Mouse (Mus musculus): Measurements from ENCODE around the gene Cttnbp2.

Gene Cttnbp2

DNA sequence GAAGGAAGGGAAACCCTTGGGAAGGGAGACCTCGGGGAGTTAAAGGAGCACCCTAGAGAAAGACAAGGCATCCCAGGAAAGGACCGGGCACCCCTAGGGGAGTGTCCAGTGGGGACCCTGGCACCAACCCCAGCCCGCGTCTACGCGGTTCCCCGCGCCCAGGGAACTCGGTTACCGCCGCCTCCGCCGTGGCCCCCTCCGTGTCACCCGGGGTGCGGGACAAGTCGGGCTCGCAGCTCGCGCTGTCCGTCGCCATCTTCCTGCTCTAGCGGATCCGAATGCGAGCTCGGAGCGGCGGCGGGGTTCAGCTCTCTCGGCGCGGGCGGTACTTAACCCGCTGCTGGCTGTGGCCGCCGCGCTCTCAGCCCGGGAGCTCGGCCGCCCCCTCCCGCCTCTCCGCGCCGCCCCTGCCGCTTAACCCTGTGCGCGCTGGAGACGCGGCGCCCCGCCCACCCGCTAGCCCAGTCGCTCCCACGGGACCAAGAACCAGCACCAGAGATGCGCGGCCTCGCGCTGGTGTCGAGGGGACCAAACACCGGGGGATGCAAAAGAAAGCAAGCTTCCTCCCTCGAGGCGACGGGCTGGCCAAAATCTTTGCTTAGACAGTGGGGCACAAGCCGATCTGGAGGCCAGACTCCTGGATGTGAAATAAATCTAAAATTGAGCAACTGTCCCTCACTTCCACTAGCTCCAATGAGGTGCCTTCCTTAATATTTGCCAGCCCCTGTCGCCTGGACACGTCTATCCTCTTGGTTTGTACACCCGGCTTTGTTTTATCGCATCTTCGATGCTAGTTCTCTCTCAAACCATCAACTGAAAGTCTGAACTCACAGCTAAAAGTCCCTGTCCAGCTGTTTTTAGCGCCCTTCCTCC, at the start of gene Cttnbp2:
Gene Cttnbp2 (minus strand): TSS at position 364 of the 873 bp plus-strand sequence.
- DNase-seq (ENCODE audit: low spot score): no peak

DNA sequence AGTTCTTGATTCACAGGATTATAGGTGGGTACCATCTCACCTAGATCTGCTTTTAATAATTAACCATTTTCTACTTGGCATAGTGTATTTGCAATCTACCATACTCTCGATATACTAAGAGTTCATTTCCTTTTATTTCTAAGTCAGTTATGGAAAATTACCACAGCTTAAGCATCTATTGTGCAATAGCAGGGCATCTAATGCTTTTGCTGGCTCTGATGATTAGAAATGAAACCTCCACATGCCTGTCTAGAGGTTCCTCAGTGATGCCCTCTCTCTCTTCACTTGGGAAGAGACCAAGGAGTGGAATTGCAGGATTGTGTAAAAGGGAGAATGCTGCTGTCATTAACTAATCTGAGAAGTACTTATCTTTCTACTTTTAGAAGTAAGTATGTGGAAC, 44.4 kb upstream of the Cttnbp2 start:
- no peak for DNase-seq (ENCODE audit: low spot score)

DNA sequence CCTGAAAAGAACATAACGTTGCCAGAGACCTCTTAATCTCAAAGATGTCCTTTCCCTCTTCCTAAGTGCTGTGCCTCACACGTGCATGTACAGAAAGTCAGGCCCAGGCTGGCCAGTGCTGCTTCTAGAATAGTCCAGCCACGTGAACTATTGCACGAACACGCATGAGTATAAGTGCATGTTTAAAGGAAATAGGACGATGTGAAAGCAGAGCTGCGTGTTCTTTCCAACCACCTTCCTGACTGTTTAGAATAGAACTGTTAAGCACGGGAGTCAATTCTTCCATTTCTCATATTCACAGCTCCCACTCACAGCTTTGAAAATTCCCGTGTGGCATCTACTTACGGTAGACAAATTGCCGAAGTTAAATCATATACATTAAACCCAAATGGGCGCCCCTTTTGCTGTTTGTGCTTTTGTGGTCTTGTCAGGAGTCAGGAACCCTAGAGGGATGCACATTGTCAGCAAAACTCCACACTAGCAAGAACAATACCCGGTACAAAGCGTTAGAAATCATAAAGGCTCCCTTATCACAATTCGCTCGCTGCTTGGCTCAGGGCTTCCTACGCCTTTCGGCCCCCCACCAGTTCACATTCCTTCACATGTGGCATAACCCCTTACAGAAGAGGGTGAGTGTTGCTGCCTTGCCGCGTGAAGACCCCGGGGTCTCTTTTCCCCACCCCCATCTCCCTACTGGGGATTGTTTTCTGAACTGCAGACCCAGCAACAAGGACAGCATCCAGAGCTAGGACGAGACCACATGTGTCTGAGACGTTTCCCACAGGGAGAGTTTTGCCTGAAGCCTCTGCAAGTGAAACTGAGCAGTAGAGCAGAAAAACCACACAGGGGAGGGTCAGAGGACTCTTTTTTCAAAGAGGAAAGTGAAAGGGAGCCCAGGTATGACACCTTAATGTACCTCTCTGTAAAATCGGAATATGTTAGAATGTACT, 33.1 kb upstream of the Cttnbp2 start:
- DNase-seq (ENCODE audit: low spot score): no peak

DNA sequence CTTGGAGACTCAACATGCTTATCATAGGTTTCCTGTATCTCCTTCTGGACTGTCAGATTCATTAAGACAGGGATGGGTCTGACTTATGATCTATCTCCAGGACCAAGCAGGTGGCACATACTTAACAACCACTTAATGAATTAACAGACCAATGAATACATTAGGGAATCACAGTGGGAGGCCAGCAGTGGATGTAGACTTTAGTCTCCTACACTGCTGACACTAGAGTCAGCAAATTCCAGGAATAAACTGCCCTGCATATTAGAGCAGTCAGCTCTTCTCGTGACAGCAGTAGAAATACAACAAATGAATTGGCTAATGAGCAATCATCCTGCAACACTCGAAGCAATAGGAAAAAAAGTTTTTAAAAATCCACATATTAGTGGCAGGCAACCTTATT, 29.2 kb upstream of the Cttnbp2 start:
- no peak for DNase-seq (ENCODE audit: low spot score)

DNA sequence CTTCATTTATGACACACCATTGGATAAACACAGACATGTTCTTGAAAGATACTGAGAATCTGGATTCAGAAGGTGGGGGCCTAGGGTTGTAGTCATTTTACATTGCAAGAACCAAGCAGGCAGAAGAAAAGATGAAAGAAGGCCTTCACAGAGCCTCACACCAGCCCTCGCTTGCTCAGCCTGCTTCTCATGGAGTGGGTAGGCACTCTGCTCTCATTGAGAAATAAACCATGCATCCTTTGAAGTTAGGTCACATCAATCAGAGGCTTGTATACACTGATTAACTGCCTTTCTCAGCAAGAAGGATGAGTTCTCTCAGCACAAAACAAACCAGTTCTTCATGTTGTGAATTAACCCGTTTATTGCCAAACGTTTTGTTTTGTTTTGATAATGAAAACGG, 25.8 kb upstream of the Cttnbp2 start:
- DNase-seq (ENCODE audit: low spot score): no peak

DNA sequence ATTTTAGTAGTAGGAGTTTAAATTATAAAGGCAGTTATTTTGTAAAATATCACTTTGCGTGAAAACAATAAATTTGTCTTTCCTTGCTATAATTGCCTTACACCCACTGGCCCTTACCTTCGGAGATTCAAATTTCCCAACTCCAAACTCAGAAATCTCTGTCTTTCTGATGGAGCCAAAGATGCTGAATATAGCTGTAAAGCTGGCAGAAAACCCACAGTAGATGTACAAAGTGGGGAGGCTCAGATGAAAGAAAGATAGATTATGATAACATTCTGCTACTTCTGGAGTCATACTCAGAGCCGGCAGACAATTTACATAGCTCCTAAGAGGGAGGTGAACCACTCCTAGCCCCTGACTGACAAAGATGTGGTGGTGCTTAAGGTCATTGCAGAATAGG, 15.8 kb upstream of the Cttnbp2 start:
- DNase-seq (ENCODE audit: low spot score): no peak

DNA sequence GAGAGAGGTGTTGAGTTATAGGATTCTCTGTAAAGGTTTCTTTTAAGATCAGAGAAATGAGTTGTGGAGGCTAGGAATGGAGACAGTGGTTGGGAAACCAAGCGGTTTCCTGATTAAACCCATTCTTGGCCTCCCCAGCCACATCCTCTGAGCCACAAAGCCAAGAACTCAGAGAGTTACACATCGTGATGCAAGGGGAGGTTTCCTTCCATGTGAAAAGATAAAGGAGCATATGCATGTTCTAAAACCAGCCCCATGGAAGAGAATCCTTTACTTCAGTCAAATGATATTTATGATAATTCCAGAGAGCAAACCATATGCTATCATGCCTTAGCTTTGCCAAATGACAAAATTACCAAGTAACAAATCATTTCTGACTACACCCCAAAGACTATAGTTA, 3.0 kb upstream of the Cttnbp2 start:
- DNase-seq (ENCODE audit: low spot score): no peak

DNA sequence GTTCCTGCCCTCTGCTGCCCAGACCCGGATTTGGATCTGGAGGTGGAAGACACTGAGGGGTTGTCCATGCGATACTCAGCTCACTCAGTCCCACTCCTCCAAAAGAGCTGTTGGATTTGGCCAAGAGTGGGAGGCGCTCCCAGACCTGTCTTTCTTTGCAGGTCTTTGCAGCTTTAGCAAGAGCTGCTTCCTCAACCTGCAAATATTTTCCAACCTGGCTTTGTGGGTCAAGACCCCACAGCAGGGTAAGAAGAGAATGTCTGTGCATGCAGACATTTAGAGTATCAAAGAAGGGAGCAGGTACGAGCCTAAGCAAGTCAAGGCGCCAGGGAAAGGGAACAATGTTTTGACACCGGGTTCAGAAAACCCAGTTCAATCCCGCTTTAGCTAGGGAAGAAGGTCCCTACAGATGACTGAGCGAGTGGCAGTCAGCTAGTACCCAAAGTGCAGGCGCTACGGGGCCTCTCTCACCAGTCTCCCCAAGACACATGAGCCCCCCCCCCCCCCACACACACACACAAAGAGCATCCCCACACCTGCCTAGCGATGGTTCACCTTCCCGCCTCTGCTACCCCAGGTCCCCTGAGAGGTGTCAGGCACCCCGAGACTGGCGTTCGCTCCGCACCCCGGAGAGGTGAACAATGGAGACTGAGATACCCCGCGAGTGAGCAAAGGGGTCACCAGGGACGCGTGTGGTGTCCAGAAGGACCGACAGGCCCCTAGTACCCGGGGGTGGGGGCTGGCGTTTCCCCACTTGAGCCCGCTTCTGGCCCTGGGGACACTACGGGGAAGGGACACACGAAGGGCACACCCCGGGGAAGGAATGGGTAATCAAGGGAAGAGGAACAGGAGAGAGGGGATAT, 801 bp downstream of the Cttnbp2 start:
- no peak for DNase-seq (ENCODE audit: low spot score)

DNA sequence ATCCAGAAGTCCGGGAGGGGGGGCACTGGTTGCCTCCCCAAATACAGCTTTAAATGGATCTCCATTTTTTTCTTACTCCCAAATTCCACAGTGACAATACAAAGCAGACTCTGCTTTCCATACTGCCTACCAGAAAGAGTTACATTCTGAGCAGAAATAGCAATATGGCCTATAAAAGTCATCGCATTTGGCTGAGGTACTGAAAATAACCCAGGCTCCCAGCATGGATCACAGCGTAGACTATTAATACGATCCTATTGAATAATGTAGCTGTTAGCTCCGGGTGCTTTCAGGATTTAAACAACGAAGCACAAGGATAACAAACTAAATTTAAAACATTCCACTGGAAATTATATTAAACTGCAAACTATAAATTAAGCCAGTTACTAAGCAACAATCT, 2.8 kb downstream of the Cttnbp2 start:
- DNase-seq (ENCODE audit: low spot score): no peak

DNA sequence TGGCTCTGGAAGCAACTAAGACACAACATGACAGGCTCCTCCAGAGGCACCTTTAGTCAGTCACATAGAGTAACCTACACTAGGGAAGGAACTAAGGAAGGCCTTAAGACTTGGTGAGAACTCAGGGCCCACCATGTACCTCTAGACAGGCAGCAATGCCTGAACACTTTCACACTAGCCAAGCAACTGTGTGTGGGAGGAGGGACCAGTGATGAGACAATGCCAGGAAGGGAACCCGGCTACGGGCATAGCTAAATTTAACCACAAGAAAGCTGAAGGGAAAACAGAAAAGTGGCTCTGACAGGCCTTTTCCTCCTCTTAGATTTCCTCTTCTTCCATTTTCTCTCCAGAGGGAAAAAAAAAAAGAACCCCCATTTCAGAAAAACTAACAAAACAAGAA, 6.6 kb downstream of the Cttnbp2 start:
- DNase-seq (ENCODE audit: low spot score): no peak

DNA sequence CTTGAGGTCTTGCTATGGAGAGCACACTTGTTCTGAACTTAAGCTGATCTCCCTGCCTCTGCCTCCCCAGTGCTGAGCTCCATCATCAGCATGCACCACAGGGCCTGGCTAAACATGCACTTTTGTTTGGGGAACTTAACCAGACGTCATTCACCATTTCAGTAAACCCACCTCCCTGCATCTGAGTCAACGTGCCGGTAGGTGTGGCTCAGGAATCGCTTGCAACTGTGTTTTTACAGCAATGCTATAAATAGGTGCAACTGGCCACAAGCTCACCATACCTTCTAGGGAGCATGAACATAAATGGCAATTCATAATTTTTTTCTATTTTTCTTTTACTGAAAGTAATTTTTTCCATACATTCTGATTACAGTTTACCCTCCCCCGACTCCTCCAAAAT, 14.8 kb downstream of the Cttnbp2 start:
- no peak for DNase-seq (ENCODE audit: low spot score)

DNA sequence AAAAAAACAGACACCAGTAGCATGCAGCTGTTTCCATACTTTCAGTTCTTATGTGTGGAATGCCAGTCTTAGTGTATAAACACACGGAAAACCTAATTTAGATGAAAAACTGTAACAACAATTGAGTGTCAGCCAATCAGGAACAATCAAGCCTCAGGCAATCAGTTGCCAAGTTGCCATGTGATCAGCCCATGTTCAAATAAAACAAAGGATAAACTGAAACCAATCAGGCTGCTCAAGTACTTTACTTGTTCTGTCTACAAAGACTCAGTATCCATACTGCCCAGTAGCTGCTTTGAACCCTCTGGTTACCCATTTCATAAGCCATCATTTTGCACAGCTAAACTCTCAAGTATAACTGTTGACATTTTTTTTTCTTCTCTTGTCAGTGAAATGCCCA, 21.7 kb downstream of the Cttnbp2 start:
- DNase-seq (ENCODE audit: low spot score): no peak

DNA sequence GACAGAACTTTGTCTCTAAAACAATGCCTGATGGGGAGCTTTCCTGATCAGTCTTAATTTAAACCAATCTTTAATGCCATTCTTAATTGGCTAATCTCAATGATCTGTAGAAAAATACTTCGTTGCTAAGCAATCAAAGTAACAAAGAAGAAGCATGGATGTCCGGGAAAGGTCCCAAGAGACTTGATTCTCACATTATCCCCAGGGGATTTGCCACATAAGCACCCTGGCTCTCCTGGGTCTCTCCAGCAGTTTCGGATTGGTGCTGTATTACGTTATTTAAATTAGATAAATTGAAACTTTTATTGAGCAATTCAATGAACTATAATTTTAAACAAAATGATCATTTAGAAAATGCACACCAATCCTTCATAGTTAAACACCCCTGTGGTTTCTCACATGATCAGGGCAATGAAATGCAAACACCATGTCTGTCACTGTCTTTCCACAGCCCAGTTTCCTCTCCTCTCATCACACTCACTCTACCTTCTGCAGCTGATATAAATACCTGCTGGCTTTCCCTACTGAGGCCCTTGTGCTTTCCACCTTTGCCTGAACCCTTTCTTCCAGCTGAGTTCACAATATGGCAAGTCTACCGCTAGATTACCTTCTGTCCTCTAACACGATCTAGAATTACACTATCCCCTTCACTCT, 22.3 kb downstream of the Cttnbp2 start:
- no peak for DNase-seq (ENCODE audit: low spot score)

DNA sequence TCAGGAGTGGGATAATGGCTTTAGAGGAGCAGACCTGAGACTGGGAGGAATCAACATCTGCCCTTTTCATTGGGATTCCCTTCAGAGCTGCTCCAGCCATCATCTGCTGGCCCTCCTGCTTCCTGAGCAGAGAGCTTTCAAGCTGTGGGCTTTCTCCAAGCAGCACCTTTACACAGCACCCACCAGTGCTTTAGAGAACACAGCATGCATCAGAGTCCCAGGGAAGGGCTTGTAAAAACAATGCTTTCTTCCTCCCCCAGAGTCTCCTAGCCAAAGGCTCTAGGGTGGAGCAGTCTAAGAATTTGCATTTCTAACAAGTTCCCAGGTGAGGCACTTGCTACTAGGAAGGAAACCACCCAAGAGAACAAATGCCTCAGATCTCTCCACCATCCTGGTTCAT, 29.6 kb downstream of the Cttnbp2 start:
- DNase-seq (ENCODE audit: low spot score): no peak

DNA sequence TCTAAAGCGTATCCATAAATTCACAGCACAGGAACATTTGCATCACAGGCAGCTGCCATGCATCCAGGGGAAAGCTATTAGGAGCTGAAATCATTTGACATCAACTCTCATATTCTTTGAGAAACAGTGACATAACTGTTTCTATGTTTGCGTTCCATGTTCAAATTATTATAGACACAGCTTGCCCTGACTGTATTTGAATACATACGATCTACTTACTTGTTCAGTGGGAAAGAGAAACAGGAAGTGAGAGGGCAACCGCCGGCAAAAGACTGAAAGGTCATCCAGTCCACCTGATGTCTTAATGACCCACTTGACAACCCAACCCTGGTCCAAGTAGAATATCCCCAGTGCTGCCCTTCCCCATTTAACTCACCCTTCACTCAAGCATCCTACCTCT, 30.6 kb downstream of the Cttnbp2 start:
- no peak for DNase-seq (ENCODE audit: low spot score)

DNA sequence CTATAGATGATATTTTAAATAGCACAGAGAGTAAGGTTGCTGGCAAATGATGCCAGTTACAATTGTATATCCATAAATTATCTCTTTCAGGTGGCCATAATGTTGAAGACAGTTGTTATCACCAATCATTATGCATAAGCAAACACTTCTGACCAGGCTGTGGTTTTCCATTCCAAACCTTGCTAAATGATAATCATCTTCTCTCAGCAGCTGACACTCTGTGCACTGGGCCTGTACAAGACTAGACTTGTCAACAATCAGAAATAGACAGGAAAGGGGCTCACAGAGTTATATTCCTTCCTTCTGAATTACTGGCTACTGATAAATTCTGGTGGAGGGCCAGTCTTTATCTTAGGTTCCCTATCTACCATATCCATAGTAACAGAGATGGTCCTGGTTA, 32.1 kb downstream of the Cttnbp2 start:
- no peak for DNase-seq (ENCODE audit: low spot score)

DNA sequence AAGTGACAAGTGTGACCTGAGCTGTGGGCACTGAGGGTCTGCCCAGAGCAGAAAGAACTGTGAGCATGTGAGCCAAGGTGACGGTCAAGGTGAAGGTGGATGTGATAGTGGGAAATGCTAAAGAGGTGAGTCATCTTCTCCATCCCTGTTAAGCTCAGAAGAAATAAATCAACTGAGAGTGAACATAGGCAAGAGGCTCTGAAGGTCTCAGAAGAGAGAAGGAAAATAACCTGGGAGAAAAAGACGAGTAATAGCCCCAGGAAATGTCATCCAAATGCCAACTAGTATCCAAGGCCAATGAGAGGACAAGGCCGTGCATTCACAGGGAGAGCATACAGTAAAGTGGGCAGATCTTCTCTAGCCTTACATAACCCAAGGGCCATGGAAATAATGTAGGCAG, 32.9 kb downstream of the Cttnbp2 start:
- no peak for DNase-seq (ENCODE audit: low spot score)

DNA sequence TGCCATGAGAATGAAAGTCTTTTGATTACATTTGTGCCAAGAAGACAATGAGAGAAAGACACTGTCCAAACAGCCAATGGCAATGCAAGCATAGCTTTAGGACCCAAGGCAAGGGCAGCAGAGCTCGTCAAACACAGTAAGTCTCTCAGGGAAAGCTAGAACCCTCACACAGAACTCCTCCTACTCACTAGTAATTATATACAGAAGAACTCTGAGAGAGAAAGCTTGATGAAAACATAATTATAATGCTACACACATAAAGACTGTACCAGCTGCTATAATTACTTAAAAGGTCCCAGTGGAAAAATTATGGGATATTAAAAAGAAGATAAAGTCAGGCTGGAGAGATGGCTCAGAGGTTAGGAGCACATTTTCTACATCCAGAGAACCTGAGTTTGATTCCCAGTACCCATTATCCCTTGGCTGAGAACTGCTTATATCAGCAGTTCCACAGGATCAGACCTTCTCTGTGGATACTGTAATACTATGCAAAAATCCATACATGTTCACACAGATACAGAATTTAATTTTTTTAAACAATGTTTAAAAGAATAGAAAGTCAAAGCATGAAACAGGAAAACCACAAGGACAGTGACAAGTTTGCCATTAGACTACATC, 37.2 kb downstream of the Cttnbp2 start:
- no peak for DNase-seq (ENCODE audit: low spot score)

DNA sequence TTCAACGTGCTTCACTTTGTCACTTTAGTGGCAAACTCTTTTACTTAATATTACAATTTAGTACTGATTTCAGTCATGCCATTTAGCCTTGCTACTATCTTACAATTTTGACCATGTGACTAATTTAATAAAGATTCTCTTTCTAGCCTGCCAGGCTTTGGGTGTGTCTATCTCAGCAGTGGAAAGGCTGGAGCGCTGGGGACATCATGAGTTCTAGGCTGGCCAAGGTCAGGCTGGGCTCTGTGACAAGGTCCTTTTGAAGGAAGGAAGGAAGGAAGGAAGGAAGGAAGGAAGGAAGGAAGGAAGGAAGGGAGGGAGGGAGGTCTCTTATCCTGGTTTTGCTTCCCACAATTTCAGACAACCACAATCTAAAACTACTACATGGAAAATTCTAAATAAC, 39.7 kb downstream of the Cttnbp2 start:
- DNase-seq (ENCODE audit: low spot score): no peak

DNA sequence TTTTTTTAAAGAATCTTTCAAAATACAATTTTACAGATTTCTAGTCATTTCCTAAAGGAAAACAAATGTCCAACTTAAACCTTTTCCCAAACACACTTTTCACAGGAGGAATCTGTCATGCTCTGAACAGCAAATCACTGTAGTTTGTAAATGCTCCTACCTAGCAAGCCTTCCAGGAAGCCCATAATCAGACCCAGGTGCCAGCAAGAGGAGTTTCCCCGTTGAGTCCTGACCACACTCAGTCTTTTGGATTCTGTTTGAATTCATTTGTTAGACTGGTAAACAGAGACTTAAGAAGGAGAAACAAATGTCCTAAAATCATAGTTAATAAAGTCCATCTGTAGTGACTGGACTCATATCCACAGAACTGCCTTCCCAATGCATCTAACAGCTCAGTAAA, 40.1 kb downstream of the Cttnbp2 start:
- no peak for DNase-seq (ENCODE audit: low spot score)

DNA sequence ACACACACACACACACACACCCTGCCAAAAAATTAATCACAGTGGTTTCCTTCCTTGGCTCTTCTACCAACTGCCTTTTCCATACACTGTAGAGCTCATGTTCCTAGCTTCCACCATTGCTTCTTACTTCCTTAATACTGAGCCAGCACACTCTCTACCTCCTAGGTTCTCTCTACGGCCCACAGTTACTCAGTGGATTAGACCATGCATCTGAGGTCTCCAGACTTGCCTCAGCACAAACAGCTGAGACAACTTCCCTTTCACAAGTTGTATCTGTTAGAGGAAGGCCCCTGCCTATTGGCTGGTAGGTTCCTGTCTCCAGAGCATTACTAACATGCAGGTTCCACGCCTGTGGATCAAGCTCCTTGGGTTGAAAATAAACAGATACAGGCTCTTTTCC, 45.4 kb downstream of the Cttnbp2 start:
- DNase-seq (ENCODE audit: low spot score): no peak
